Mouse (Mus musculus): ENCODE data around the gene Map3k21.

Map3k21 gene

DNA sequence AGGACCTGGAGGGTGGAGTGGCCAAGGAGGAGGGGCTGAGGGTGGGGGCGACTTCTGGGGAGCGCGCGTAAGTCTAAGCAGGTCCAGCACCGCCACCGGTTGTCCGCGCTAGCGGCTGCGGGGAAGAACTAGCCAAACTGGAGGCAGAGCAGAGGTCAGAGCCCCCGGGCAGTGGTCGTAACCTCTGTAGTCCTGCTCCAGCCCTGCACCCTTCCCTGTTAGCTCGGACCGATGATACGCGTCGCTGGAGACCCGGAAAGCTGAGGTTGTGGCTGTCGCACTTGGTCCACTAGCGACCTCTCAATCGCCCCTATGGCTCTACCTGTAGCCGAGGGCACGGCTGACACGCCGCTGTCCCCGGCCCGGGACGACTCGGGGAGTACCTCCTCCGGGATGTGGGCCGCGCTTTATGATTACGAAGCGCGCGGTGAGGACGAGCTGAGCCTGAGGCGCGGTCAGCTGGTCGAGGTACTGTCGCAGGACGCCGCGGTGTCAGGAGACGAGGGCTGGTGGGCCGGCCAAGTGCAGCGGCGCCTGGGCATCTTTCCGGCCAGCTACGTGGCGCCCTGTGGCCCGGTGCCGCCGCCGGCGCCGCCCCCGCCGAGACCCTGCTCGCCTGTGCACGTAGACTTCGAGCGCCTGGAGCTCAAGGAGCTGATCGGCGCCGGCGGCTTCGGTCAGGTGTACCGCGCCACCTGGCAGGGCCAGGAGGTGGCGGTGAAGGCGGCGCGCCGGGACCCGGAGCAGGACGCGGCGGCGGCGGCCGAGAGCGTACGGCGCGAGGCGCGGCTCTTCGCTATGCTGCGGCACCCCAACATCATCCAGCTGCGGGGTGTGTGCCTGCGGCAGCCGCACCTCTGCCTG is at the start of gene Map3k21:
Map3k21 (plus strand) TSS at position 86 of the 864 bp plus-strand sequence.
- DNase-seq, result peak; percentile 29 to 58

DNA sequence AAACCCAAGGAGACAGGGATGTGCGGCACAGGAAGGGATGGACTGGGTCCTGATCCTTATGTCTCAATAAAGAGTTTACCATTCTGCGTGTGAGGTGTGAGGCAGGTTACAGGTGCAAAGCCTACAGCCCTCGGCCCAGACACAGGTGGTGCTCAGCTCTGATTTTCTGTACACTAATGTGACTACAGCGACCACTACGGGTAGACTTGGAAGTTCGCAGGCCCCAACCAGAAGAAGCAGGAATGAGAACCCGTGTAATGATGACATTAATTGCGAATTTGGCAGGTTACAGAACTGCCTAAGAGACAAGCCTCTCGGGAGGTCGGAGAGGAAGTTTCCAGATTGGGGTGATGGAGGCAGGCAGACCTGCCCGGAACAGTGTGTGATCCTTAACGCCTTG is 44.1 kb upstream of the Map3k21 start:
- no peak for DNase-seq

DNA sequence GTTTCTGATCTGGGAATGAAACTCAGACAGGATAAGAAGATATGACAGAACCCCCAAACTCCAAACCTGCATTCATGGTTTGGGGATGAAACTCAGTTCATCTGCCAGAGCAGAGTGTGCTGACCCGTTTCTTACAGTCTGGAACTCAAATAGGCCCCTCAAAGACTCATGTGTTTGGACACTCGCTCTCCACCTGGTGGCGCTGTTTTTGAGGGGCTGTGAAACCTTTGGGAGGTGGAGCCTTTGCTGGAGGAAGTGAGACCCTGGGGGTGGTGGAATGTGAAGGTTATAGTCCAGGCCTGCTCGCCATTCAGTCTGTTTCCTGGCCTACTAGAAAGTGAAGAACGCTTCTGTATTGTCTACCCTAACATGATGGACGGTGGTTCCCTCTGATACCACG is 41.7 kb upstream of the Map3k21 start:
- no peak for DNase-seq

GRCm38 (mm10) chr8:125869739-125870138 is 40.5 kb upstream of the Map3k21 start:
- no peak for DNase-seq

- no peak for DNase-seq
These were observed 40.0 kb upstream of the Map3k21 start for GRCm38 (mm10) chr8:125870179-125870702.

DNA sequence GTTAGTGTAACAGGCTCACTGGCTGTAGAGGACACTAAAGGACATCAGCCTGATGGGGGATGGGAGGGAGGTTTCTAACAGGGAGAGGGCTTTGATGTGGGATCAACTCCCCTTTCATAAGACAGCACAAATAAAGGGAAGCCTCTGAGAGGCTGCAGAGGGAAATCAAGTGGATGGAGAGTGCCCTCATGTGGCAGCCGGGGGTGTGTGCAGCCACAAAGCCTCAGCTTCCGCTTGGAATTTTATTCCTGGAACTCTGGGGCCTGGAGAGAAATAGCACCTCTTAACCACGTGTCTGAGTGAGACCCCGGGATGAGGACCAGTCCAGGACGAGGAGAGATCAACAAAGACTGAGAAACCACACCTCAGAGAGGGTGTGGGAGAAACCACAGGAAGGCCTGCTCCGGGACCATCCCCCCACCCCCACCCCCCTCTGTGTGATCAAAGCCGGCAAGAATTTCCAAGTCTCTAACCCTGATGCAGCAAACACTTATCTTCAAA is 39.4 kb upstream of the Map3k21 start:
- DNase-seq, result peak; percentile 73 to 83

DNA sequence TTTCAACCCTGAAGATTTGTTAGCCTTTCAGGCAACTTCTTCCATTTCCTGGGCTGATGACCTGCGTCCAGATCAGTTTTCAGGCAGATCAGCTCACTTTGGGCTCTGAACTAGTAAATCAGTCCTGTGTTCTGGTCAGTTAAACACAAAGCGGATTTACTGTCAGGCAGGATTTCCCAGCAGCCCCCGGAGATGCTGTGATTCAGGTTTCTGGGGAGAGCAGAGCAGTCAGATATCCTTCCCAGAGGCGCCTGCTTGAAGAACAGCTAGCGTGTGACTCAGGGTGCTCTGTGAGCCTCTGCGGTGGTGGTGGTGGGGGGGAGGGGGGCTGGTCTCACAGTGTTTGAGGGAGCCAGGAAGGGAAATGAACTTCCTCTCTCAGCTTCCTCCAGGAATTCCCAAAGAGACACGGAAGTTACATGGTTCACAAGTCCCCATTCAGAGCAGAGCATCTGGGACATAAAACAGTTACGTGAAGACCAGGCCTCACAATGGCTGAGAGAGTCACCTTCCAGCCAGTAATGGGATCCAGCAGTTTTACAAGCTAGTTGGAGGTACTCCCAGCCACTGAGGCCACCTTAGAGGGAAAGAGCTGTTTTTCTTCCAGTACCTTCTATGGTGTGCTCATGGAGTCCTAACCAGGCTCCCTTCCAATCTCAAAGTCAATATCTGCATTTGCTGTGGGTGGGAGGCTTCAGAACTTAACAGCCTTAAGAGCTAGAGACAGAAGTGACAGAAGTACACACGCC is 37.6 kb upstream of the Map3k21 start:
- no peak for DNase-seq

DNA sequence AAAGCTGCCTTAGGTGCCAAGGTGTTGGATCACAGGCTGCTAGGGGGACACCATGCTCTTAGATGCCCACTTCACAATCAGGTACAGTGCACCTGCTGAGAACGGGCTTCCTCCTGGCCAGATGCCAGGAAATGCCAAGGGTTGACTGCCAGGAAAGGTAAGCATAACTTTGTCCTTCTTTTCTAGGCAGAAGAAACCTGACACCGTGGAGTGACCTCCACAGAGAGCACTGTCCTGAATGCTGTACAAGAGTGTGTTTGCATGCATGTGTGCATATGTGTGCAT is 37.1 kb upstream of the Map3k21 start:
- DNase-seq, result peak; percentile 48 to 64

DNA sequence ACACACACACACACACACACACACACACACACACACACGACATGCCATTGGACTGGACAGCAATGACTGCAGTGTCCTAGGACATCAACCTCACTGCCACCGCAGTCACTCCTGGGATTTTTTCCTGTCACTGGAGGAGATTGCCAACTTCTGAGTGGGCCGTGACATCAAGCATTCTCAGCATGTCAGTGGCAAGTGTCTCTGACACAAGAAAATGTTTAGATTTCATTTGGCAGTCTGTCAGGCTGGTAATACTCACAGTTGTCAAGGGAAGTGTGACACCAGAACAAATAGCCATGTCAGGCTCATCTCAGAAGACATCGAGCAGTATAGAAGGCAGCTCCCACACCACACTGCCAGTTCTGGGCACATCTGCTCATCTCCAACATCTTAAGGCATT is 29.8 kb upstream of the Map3k21 start:
- peak; percentile 19 to 66 for DNase-seq

- DNase-seq, result no peak
These were observed 22.7 kb upstream of the Map3k21 start for GRCm38 (mm10) chr8:125887549-125887948.

GRCm38 (mm10) chr8:125889920-125890319 is 20.3 kb upstream of the Map3k21 start:
- no peak for DNase-seq

DNA sequence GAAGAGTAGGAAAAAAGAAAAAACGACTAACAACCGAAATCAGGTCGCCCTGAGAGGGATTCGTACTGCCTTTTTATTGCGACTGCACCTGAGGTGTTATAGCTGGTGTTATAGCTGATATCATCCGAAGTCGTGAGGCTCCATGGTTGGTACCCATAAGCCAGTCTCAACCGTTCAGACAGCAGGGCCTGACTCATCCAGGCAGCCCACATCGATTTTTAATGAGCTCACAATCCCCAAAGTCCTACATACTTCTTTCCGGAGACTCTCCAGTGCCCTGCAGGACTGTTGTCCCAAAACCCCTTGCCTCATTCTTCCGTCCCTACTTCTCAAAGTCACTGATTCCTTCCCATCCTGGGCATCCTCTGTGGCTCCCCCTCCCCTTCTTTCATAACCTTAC is 12.9 kb upstream of the Map3k21 start:
- DNase-seq, result no peak

- DNase-seq, result no peak
These were observed 12.1 kb upstream of the Map3k21 start, which contains the start of gene Pcnx2 for GRCm38 (mm10) chr8:125897868-125898788. TSS of gene Pcnx2 (minus strand) at chr8:125898317.

DNA sequence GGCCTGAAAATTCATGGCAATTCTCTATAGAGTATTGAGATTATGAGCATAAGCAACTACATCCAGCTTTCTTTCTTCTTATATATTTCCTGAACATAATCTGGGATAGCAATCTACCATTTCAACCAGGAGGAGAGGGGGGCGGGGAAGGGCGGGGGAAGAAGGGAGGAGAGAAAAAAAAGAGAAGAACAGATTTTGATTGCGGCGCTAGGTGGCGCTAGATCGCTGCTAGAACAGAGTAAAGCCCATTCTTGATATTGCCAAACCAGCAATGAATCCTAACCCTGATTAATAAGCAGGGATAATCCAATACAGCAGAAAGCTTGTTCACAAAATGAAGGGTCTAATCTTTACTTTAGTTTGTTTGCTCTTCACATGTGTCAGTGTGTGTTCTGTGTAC is 11.4 kb upstream of the Map3k21 start:
- peak in 1 of 2 experiments; percentile 42 for DNase-seq

DNA sequence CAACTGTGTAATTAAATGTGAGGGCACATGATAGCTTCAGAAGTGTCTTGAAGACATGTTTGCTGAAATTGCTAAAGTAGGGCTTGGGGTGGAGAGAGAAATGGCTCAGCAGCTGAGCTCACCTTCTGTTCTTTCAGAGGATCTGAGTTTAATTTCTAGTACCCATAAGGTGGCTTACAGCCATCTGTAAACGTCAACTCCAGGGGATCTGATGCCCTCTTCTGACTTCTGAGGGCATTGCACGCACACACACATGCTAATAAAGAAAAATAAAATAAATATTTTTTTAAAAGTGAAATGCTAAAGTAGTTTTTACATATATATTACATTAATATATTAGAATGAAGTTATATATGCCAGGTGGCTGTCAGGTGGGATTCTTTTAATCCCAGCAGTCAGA is 9.1 kb upstream of the Map3k21 start:
- no peak for DNase-seq

DNA sequence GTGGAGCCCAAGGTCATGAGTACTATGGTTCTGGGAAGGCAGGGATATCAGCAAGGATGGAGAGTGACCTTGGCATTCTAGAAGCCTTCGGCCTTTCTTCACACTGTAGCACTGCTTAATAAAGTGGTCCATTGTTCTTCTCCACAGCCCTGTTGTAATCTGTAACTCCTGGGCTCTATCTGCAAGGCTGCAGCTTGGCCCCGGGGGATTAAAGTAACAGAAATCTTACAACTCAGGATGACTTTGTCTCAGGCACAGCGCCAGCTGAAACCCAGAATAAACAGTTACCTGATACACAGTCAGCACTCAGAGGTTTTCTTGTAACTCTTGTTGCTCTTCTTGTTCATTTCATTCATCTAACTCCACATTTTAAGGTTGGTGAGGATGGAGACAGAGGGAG is 7.7 kb upstream of the Map3k21 start:
- DNase-seq, result no peak

- DNase-seq, result no peak
These were observed 4.9 kb upstream of the Map3k21 start for GRCm38 (mm10) chr8:125905341-125905740.

DNA sequence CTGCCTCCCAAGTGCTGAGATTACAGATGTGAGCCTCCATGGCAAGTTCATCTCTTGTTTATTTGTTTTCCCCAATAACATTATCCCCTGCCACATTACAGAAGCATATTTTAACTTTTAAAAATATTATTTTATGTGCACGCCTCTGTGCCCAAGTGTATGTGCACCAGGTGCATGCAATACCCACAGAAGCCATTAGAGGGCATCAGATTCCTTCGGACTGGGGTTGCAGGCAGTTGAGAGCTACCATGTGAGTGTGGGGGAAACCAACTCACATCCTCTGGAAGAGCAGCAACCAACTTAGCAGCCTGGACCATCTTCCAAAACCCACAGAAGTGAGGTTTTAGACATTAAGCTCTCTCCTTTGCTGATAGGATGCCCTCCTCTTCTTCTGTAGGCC is 2.9 kb upstream of the Map3k21 start:
- no peak for DNase-seq

- DNase-seq, result peak; percentile 71 to 90
These were observed 437 bp upstream of the Map3k21 start for GRCm38 (mm10) chr8:125909661-125910364.

DNA sequence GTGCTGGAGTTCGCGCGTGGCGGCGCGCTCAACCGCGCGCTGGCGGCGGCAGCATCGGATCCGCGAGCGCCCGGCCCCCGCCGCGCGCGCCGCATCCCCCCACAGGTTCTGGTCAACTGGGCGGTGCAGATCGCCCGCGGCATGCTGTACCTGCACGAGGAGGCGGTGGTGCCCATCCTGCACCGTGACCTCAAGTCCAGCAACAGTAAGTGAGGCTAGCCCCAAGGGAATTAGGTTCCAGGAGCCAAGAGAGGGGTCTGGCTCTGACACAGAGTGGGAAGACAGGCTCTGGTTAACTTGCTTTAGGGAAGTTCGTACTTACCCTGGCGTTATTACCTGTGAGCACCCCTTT is 955 bp downstream of the Map3k21 start:
- DNase-seq, result no peak

DNA sequence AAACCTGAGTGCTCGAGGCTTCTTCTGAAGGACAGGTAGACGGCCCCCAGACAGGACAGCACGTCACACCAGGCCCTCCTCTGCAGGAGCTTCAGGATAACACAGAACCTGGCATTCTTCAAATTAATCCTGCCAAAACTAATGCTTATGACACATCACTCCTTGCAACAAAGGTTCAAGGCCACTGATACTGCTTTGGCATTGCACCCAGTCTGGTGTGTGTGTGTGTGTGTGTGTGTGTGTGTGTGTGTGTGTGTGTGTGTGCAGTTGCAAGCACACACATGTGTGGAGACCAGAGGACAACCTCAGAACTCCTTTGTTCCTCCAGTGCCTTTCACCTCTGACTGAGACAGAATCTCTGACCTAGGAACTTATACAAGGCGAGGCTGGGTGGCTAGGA is 3.0 kb downstream of the Map3k21 start:
- no peak for DNase-seq

- no peak for DNase-seq
These were observed 4.1 kb downstream of the Map3k21 start for GRCm38 (mm10) chr8:125914386-125914785.
